Mouse (Mus musculus): Measurements from ENCODE around the gene Adgrl3. TPM values are rescaled to one million over a fixed set of nuclear protein-coding genes. Genes with fewer than 3 reads are reported as not detected.

The Adgrl3 gene
- polyA plus RNA-seq, 1 experiment from 2014 or later: 8.5 TPM

DNA sequence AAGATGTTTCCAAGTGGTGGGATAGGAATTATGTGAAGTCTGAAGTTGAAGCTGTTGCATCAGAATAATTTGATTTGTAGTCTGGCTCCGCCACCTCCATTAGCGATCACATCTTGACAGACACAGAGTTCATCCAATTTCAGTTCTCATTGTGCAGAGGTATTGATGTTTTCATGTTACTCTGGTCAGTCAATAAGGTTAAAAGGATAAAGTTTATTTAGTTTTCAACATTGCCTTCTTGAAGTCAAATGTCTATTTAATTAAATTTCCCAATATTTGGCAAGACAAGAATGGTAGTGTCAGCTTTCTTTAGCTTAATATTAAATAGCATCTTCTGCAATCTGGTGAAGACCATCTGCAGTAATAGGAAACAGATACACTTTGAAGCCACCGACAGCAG is 461.0 kb downstream of the Adgrl3 start:
- no peak overlapping the region for H3K4me2 ChIP-seq (ENCODE audit: low read length)
- no peaks in the 10 kb centered on the region; a peak in 1 of 4 replicates for H3K4me1 ChIP-seq (ENCODE audit: control insufficient read depth in 2 of 2, insufficient read depth in 2 of 2, low read length in 2 of 2)
- no peaks in the 10 kb centered on the region for H3K36me3 ChIP-seq (ENCODE audit: control insufficient read depth, insufficient read depth, low read length)
- ATAC-seq (ENCODE audit: insufficient number of reproducible peaks, insufficient read depth, low FRiP score, low read depth): no peak
- no peak overlapping the region for H3K4me3 ChIP-seq (ENCODE audit: control insufficient read depth in 1 of 2, insufficient read depth in 1 of 2, low read depth in 1 of 2, low read length in 2 of 2)
- no peak overlapping the region for H3K9ac ChIP-seq (ENCODE audit: low read length)
- no peak overlapping the region for H3K27ac ChIP-seq (replicated peaks in 1 of 2; ENCODE audit: control insufficient read depth in 1 of 2, insufficient read depth in 1 of 2, low read depth in 2 of 2, low read length in 2 of 2)
- 88% methylated on average over 3 of the region's 3 CpGs for WGBS
- no peaks in the 10 kb centered on the region for H3K9me3 ChIP-seq (ENCODE audit: control insufficient read depth, low read length)
- H3K27me3 ChIP-seq (ENCODE audit: control insufficient read depth, insufficient read depth, low read length): no peaks in the 10 kb centered on the region

- WGBS: 48% methylated on average over 3 of the region's 3 CpGs
- H3K4me2 ChIP-seq (ENCODE audit: low read length): no peak overlapping the region
- no peak overlapping the region for H3K9ac ChIP-seq (ENCODE audit: low read length)
- no peaks in the 10 kb centered on the region for H3K27me3 ChIP-seq (ENCODE audit: control insufficient read depth, insufficient read depth, low read length)
- H3K9me3 ChIP-seq (ENCODE audit: control insufficient read depth, low read length): no peaks in the 10 kb centered on the region
- H3K4me1 ChIP-seq (ENCODE audit: control insufficient read depth in 2 of 2, insufficient read depth in 2 of 2, low read length in 2 of 2): no peaks in the 10 kb centered on the region
- H3K27ac ChIP-seq (replicated peaks in 1 of 2; ENCODE audit: control insufficient read depth in 1 of 2, insufficient read depth in 1 of 2, low read depth in 2 of 2, low read length in 2 of 2): no peak overlapping the region
- ATAC-seq (ENCODE audit: insufficient number of reproducible peaks, insufficient read depth, low FRiP score, low read depth): no peak
- no peak overlapping the region for H3K4me3 ChIP-seq (ENCODE audit: control insufficient read depth in 1 of 2, insufficient read depth in 1 of 2, low read depth in 1 of 2, low read length in 2 of 2)
- no peaks in the 10 kb centered on the region for H3K36me3 ChIP-seq (ENCODE audit: control insufficient read depth, insufficient read depth, low read length)
Measured at GRCm38 (mm10) chr5:81483890-81484289, 464.0 kb downstream of the Adgrl3 start.

DNA sequence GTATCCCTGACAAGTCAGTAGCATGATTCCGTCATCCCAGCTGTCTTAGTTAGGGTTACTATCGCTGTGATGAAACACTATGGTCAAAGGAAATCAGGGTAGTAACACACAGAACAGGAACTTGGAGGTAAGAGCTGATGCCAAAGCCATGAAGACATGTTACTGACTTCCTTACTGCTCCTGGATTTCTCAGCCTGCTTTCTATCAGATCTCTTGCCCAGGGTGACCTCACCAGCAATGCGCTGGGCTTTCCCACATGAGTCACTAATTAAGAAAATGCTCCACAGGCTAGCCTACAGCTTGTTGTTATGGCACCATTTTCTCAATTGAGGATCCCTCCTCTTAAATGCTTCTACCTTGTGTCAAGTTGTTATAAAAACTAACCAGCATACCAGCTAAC is 481.1 kb downstream of the Adgrl3 start:
- WGBS: 79% methylated on average over 3 of the region's 3 CpGs
- Histone ChIP-seq H3K36me3 (ENCODE audit: control insufficient read depth, insufficient read depth, low read length) (no peaks in the 10 kb centered on the region), H3K4me3 (ENCODE audit: control insufficient read depth in 1 of 2, insufficient read depth in 1 of 2, low read depth in 1 of 2, low read length in 2 of 2) (no peak overlapping the region), H3K9me3 (ENCODE audit: control insufficient read depth, low read length) (no peaks in the 10 kb centered on the region), H3K4me2 (ENCODE audit: low read length) (no peak overlapping the region), H3K27me3 (ENCODE audit: control insufficient read depth, insufficient read depth, low read length) (no peaks in the 10 kb centered on the region), H3K4me1 (ENCODE audit: control insufficient read depth in 2 of 2, insufficient read depth in 2 of 2, low read length in 2 of 2) (no peaks in the 10 kb centered on the region), H3K27ac (replicated peaks in 1 of 2; ENCODE audit: control insufficient read depth in 1 of 2, insufficient read depth in 1 of 2, low read depth in 2 of 2, low read length in 2 of 2) (no peak overlapping the region), H3K9ac (ENCODE audit: low read length) (no peak overlapping the region)
- ATAC-seq (ENCODE audit: insufficient number of reproducible peaks, insufficient read depth, low FRiP score, low read depth): no peak

GRCm38 (mm10) chr5:81518720-81519496 is 499.0 kb downstream of the Adgrl3 start:
- 0 out of 4 replicates have a peak overlapping the region, but pooled peaks of 1 of the 2 experiments have one; percentile 2 for H3K4me3 ChIP-seq (ENCODE audit: control insufficient read depth in 1 of 2, insufficient read depth in 1 of 2, low read depth in 1 of 2, low read length in 2 of 2)
- 0 out of 4 replicates have a peak, but pooled peaks cover 0 to 7% of the 10 kb centered on the region in 2 experiments for H3K4me1 ChIP-seq (ENCODE audit: control insufficient read depth in 2 of 2, insufficient read depth in 2 of 2, low read length in 2 of 2)
- H3K9me3 ChIP-seq (ENCODE audit: control insufficient read depth, low read length): no peaks in the 10 kb centered on the region
- no peaks in the 10 kb centered on the region for H3K36me3 ChIP-seq (ENCODE audit: control insufficient read depth, insufficient read depth, low read length)
- H3K27ac ChIP-seq (replicated peaks in 1 of 2; ENCODE audit: control insufficient read depth in 1 of 2, insufficient read depth in 1 of 2, low read depth in 2 of 2, low read length in 2 of 2): no peak overlapping the region
- H3K4me2 ChIP-seq (ENCODE audit: low read length): peak overlapping the region; percentile 50
- no peaks in the 10 kb centered on the region for H3K27me3 ChIP-seq (ENCODE audit: control insufficient read depth, insufficient read depth, low read length)
- WGBS: 51% methylated on average over 5 of the region's 5 CpGs
- H3K9ac ChIP-seq (ENCODE audit: low read length): no peak overlapping the region
- ATAC-seq (ENCODE audit: insufficient number of reproducible peaks, insufficient read depth, low FRiP score, low read depth): no peak

DNA sequence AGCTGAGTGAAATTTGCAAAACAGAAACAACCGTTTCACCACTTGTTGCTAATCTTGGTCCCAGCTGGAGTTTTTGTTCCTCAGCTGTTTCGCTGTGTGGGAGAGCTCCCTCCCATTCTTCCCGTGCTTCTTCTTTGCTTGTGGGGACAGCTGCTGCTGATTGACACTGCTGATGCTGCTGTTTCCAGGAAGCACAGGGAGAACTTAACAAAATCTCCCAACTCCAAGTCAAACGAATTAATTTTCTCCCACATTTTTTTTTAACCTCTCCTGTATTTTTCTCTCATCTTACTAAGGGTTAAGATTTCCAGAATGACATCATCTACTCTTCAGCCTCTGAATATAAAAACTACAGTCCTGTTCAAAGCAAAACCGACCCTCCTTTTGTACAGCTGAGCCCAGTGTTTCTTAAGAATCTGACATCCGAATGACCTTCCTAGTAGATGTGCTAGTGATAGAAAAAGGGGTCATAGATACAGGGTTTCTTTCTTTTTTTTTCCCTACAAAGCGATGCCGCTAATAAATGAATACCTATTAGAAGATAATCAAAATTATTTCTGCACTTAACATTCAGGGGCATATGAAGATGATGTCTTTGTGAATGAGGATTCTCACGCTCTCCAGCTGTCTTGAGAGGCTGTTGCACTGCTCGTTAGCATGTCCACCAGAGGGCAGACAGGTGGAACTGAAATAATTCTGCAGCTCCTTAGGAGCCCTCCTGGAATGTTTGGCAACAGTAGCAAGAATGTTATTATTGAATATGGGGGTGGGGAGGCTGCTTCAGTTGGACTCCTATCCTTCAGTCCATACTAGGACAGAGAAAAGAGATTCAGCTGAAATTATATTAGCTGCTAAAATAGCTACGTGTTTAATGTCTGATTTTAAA is 499.8 kb downstream of the Adgrl3 start:
- 20% methylated on average over 11 of the region's 11 CpGs for WGBS
- Histone ChIP-seq H3K27me3 (ENCODE audit: control insufficient read depth, insufficient read depth, low read length) (no peaks in the 10 kb centered on the region), H3K9me3 (ENCODE audit: control insufficient read depth, low read length) (no peaks in the 10 kb centered on the region), H3K4me3 (ENCODE audit: control insufficient read depth in 1 of 2, insufficient read depth in 1 of 2, low read depth in 1 of 2, low read length in 2 of 2) (peak overlapping the region; percentile 2 to 3; a peak in 1 of 4 replicates), H3K4me2 (ENCODE audit: low read length) (peak overlapping the region; percentile 50), H3K27ac (replicated peaks in 1 of 2; ENCODE audit: control insufficient read depth in 1 of 2, insufficient read depth in 1 of 2, low read depth in 2 of 2, low read length in 2 of 2) (no peak overlapping the region), H3K9ac (ENCODE audit: low read length) (no peak overlapping the region), H3K36me3 (ENCODE audit: control insufficient read depth, insufficient read depth, low read length) (no peaks in the 10 kb centered on the region), H3K4me1 (ENCODE audit: control insufficient read depth in 2 of 2, insufficient read depth in 2 of 2, low read length in 2 of 2) (0 out of 4 replicates have a peak, but pooled peaks cover 0 to 7% of the 10 kb centered on the region in 2 experiments)
- no peak for ATAC-seq (ENCODE audit: insufficient number of reproducible peaks, insufficient read depth, low FRiP score, low read depth)

DNA sequence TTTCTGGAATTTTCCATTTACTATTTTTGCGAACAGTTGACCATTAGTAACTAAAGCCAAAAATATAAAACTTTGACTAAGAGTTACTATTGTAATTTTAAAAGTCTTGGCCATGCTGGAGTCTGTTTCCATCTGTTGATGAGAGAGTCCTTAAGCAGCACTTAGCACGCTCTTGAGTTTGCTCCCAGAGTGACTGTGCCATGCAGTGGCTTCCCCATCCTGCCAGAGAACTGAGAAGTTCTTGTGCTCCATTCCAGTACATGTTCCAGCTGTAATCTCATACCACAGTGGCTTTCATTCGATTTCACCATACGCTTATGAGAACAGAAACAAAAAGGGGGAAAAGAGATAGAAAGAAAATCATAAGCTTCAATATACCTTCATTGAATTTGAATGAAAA is 502.8 kb downstream of the Adgrl3 start:
- H3K4me1 ChIP-seq (ENCODE audit: control insufficient read depth in 2 of 2, insufficient read depth in 2 of 2, low read length in 2 of 2): 0 out of 4 replicates have a peak, but pooled peaks cover 0 to 7% of the 10 kb centered on the region in 2 experiments
- H3K4me3 ChIP-seq (ENCODE audit: control insufficient read depth in 1 of 2, insufficient read depth in 1 of 2, low read depth in 1 of 2, low read length in 2 of 2): no peak overlapping the region
- no peak overlapping the region for H3K4me2 ChIP-seq (ENCODE audit: low read length)
- no peak overlapping the region for H3K9ac ChIP-seq (ENCODE audit: low read length)
- no peaks in the 10 kb centered on the region for H3K9me3 ChIP-seq (ENCODE audit: control insufficient read depth, low read length)
- ATAC-seq (ENCODE audit: insufficient number of reproducible peaks, insufficient read depth, low FRiP score, low read depth): no peak
- no peak overlapping the region for H3K27ac ChIP-seq (replicated peaks in 1 of 2; ENCODE audit: control insufficient read depth in 1 of 2, insufficient read depth in 1 of 2, low read depth in 2 of 2, low read length in 2 of 2)
- no peaks in the 10 kb centered on the region for H3K27me3 ChIP-seq (ENCODE audit: control insufficient read depth, insufficient read depth, low read length)
- WGBS: 82% methylated on average over 4 of the region's 4 CpGs
- H3K36me3 ChIP-seq (ENCODE audit: control insufficient read depth, insufficient read depth, low read length): no peaks in the 10 kb centered on the region

DNA sequence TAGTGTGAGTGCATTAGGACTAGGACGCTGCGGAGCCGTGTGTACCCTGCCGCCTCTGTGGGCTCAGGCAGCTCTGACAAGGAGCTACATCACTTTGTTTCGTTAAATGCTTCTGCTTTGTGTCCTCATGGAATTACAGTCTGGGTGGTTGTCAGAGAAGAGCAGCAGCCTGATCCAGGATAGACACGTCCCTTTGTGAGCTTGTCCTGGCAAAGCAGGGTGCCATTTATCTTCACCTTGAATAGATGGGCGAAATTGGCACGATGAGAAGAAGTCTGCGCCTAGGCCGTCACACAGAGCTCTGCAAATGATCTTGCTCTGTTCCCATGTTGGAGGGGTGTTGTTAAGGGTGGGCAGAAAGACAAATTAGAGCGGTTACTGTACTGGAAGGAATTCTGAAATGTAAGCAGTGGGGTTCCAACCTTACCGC is 504.6 kb downstream of the Adgrl3 start:
- Histone ChIP-seq H3K27me3 (ENCODE audit: control insufficient read depth, insufficient read depth, low read length) (no peaks in the 10 kb centered on the region), H3K36me3 (ENCODE audit: control insufficient read depth, insufficient read depth, low read length) (no peaks in the 10 kb centered on the region), H3K4me2 (ENCODE audit: low read length) (no peak overlapping the region), H3K4me1 (ENCODE audit: control insufficient read depth in 2 of 2, insufficient read depth in 2 of 2, low read length in 2 of 2) (0 out of 4 replicates have a peak, but pooled peaks cover 0 to 7% of the 10 kb centered on the region in 2 experiments), H3K9ac (ENCODE audit: low read length) (no peak overlapping the region), H3K9me3 (ENCODE audit: control insufficient read depth, low read length) (no peaks in the 10 kb centered on the region), H3K27ac (replicated peaks in 1 of 2; ENCODE audit: control insufficient read depth in 1 of 2, insufficient read depth in 1 of 2, low read depth in 2 of 2, low read length in 2 of 2) (no peak overlapping the region), H3K4me3 (ENCODE audit: control insufficient read depth in 1 of 2, insufficient read depth in 1 of 2, low read depth in 1 of 2, low read length in 2 of 2) (no peak overlapping the region)
- ATAC-seq (ENCODE audit: insufficient number of reproducible peaks, insufficient read depth, low FRiP score, low read depth): no peak
- 73% methylated on average over 12 of the region's 12 CpGs for WGBS
